Mouse (Mus musculus): ENCODE data around the gene Spsb3.

Spsb3 gene

GRCm38 (mm10) chr17:24895571-24896240 is 9.3 kb downstream of the Spsb3 start:
- in situ Hi-C loops (cut with MboI; ENCODE audit: unreplicated experiment in 2 of 2) = no loop called here

GRCm38 (mm10) chr17:24896241-24896992 is 10.0 kb downstream of the Spsb3 start, which contains the start of gene Nme3:
Nme3 (plus strand) TSS chr17:24896500.
- in situ Hi-C loops (cut with MboI; ENCODE audit: unreplicated experiment in 2 of 2) = no loop called here

GRCm38 (mm10) chr17:24896993-24897269 is 10.5 kb downstream of the Spsb3 start:
- in situ Hi-C loops (cut with MboI; ENCODE audit: unreplicated experiment in 2 of 2) = no loop called here

GRCm38 (mm10) chr17:24897600-24897999 is 11.2 kb downstream of the Spsb3 start:
- in situ Hi-C loops (cut with MboI; ENCODE audit: unreplicated experiment in 2 of 2) = no loop called here

- in situ Hi-C loops (cut with MboI; ENCODE audit: unreplicated experiment in 2 of 2) = no loop called here
Measured at GRCm38 (mm10) chr17:24898041-24898854, 11.8 kb downstream of the Spsb3 start.

- in situ Hi-C loops (cut with MboI; ENCODE audit: unreplicated experiment in 2 of 2) = no loop called here
Measured at GRCm38 (mm10) chr17:24899153-24899552, 12.7 kb downstream of the Spsb3 start.

GRCm38 (mm10) chr17:24900014-24900413 is 13.6 kb downstream of the Spsb3 start:
- in situ Hi-C loops (cut with MboI; ENCODE audit: unreplicated experiment in 2 of 2) = no loop called here

- in situ Hi-C loops (cut with MboI; ENCODE audit: unreplicated experiment in 2 of 2) = no loop called here
Measured at GRCm38 (mm10) chr17:24902124-24902523, 15.7 kb downstream of the Spsb3 start.

GRCm38 (mm10) chr17:24902671-24903474 is 16.4 kb downstream of the Spsb3 start:
- in situ Hi-C loops (cut with MboI; ENCODE audit: unreplicated experiment in 2 of 2) = no loop called here

GRCm38 (mm10) chr17:24903767-24904166 is 17.3 kb downstream of the Spsb3 start:
- in situ Hi-C loops (cut with MboI; ENCODE audit: unreplicated experiment in 2 of 2) = no loop called here

GRCm38 (mm10) chr17:24907591-24907990 is 21.1 kb downstream of the Spsb3 start:
- in situ Hi-C loops (cut with MboI; ENCODE audit: unreplicated experiment in 2 of 2) = no loop called here

- in situ Hi-C loops (cut with MboI; ENCODE audit: unreplicated experiment in 2 of 2) = no loop called here
Measured at GRCm38 (mm10) chr17:24913984-24914383, 27.5 kb downstream of the Spsb3 start.

GRCm38 (mm10) chr17:24923246-24923645 is 36.8 kb downstream of the Spsb3 start:
- in situ Hi-C loops (cut with MboI; ENCODE audit: unreplicated experiment in 2 of 2) = no loop called here

- in situ Hi-C loops (cut with MboI; ENCODE audit: unreplicated experiment in 2 of 2) = no loop called here
Measured at GRCm38 (mm10) chr17:24929506-24929905, 43.1 kb downstream of the Spsb3 start.

GRCm38 (mm10) chr17:24932431-24932830 is 46.0 kb downstream of the Spsb3 start:
- in situ Hi-C loops (cut with MboI; ENCODE audit: unreplicated experiment in 2 of 2) = loop anchor here in 1 of 2 experiments (10.0 kb wide), 1 partner anchor 432 kb away; the partner anchor contains the start of genes Tpsb2 and Tpsg1

- in situ Hi-C loops (cut with MboI; ENCODE audit: unreplicated experiment in 2 of 2) = loop anchor here in 1 of 2 experiments (10.0 kb wide), 1 partner anchor 432 kb away; the partner anchor contains the start of genes Tpsb2 and Tpsg1
Measured at GRCm38 (mm10) chr17:24933163-24933562, 46.7 kb downstream of the Spsb3 start.

- in situ Hi-C loops (cut with MboI; ENCODE audit: unreplicated experiment in 2 of 2) = loop anchor here (5.0 to 10.0 kb wide), 4 partner anchors 82 to 430 kb away; partner anchors contain the start of genes Cramp1l (in 2 of the 2), Ift140 (in 2 of the 2), Tpsb2 (in 1 of the 2) and Tpsg1 (in 1 of the 2)
Measured at GRCm38 (mm10) chr17:24934926-24935325, 48.5 kb downstream of the Spsb3 start.

GRCm38 (mm10) chr17:24935666-24936065 is 49.2 kb downstream of the Spsb3 start:
- in situ Hi-C loops (cut with MboI; ENCODE audit: unreplicated experiment in 2 of 2) = loop anchor here (5.0 to 10.0 kb wide), 4 partner anchors 82 to 429 kb away; partner anchors contain the start of genes Cramp1l (in 2 of the 2), Ift140 (in 2 of the 2), Tpsb2 (in 1 of the 2) and Tpsg1 (in 1 of the 2)

Measured in v-Abl transformed pro-B cells (cell line).